Mouse (Mus musculus) limb, embryonic 15.5 days (tissue): ENCODE data around the gene Tmem80. TPM values are rescaled to one million over a fixed set of nuclear protein-coding genes. Genes with fewer than 3 reads are reported as not detected.

ENCODE experiments used
- ATAC-seq: fragments of 200-750 bp; cut with Nextera tagmentation; 2 replicates; pipeline ENCODE4 v1.8.0; 2017; ENCODE audit warnings: low read depth, moderate TSS enrichment; ENCODE audit not compliant: insufficient number of reproducible peaks, low FRiP score, low TSS enrichment
- H3K27ac ChIP-seq: fragments of 300-500 bp; sonication (generic); 2 replicates; pipeline ENCODE4 v1.5.1; 2015; ENCODE audit warnings: moderate library complexity, mild to moderate bottlenecking, inconsistent platforms
- H3K27me3 ChIP-seq: fragments of 300-500 bp; sonication (generic); 2 replicates; pipeline ENCODE4 v1.6.1; 2015; ENCODE audit warnings: inconsistent platforms
- H3K36me3 ChIP-seq: fragments of 300-500 bp; sonication (generic); 2 replicates; pipeline ENCODE4 v1.6.1; 2015; ENCODE audit warnings: inconsistent platforms
- H3K4me1 ChIP-seq: fragments of 300-500 bp; sonication (generic); 2 replicates; pipeline ENCODE4 v1.6.1; 2015; ENCODE audit warnings: inconsistent platforms
- H3K4me2 ChIP-seq: fragments of 300-500 bp; sonication (generic); 2 replicates; pipeline ENCODE4 v1.6.1; 2015; ENCODE audit warnings: mild to moderate bottlenecking, inconsistent platforms
- H3K4me3 ChIP-seq: fragments of 300-500 bp; sonication (generic); 2 replicates; pipeline ENCODE4 v1.5.1; 2015; ENCODE audit warnings: mild to moderate bottlenecking, inconsistent platforms
- H3K9ac ChIP-seq: fragments of 300-500 bp; sonication (generic); 2 replicates; pipeline ENCODE4 v1.6.1; 2015; ENCODE audit warnings: inconsistent platforms
- H3K9me3 ChIP-seq: fragments of 300-500 bp; sonication (generic); 2 replicates; pipeline ENCODE4 v1.6.1; 2016; ENCODE audit warnings: inconsistent platforms
- WGBS: fragments of 180-500 bp; shearing (Covaris S2); methylation state at CpG from one replicate; pipeline ENCODE4 v1.1.7; 2015; 5-methylcytosine and 5-hydroxymethylcytosine counted together
- polyA plus RNA-seq: library from polyadenylated mRNA; unstranded; fragments of >200 nt; fragmentation: Nextera tagmentation; extraction: Ambion mirVana; gene quantifications from 2 replicates; pipeline ENCODE4 v1.2.1, GENCODE M21; 2015

Tmem80 gene
- polyA plus RNA-seq, 1 experiment from 2014 or later: 35.9 TPM

DNA sequence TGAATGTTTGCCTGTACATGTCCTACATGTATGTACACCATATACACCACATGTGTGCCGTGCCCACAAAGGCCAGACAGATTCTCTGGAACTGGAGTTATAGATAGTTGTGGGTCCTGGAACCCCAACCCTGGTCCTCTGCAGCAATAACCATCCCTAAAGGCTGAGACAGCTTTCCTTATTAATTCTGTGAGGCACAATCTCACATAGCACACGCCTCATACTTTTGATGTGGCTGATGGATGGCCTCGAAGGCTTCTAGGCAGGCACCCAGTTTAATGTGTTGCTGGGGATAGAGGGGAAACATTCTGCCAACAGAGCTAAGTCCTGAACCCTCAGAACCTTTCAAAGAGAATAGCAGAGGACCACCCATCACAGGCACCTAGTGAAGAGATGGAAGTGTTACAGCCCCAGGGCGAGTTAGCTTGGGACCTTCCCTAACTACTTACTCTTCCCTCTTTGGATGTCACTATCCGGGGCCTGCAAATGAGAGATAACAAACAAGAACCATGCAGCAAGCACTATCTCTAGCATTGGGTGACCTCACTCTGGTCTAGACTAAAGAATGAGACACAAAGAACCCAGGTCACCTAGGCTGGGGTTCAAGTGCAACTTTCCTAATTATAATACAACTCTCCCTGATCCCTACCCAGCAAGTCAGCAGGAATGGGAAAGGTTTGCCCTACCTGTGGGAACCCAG is 37.0 kb downstream of the Tmem80 start:
- Histone ChIP-seq H3K9ac (no peak overlapping the region), H3K27me3 (peaks cover 19% of the 10 kb centered on the region), H3K4me1 (peaks cover 5% of the 10 kb centered on the region; the same call in 1 of the 2 replicates), H3K27ac (no peak overlapping the region), H3K4me3 (no peak overlapping the region), H3K4me2 (no peak overlapping the region), H3K9me3 (no peaks in the 10 kb centered on the region), H3K36me3 (no peaks in the 10 kb centered on the region)
- ATAC-seq: no peak
- WGBS: 74% methylated on average over 5 of the region's 5 CpGs

DNA sequence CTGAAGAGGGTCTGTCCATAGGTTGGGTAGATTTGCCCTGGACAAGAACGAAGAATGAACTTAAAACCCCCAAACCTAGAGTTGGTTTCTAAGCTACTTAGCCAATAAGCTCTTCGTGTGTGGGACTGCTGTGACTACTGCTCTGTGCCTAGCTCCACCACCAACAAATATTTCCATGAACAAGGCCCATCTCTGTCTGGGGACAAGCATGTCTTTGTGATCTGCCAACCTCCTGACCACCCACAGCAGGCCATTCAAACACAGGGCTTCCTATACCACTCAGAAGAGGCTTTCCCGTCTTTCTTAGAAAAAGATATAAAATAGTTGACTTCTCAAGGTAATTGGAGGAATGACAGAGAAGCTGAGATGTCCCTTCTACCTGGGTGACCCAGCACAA is 37.5 kb downstream of the Tmem80 start:
- 65% methylated on average over 3 of the region's 3 CpGs for WGBS
- no peak overlapping the region for H3K9ac ChIP-seq

GRCm38 (mm10) chr7:141367358-141367757 is 39.8 kb downstream of the Tmem80 start:
- 82% methylated on average over 4 of the region's 4 CpGs for WGBS
- Histone ChIP-seq H3K36me3 (no peaks in the 10 kb centered on the region), H3K27me3 (no peaks in the 10 kb centered on the region), H3K9ac (no peak overlapping the region), H3K4me1 (no peaks in the 10 kb centered on the region), H3K9me3 (no peaks in the 10 kb centered on the region), H3K4me3 (no peak overlapping the region), H3K4me2 (no peak overlapping the region), H3K27ac (no peak overlapping the region)
- ATAC-seq: no peak

More for the DNA sequence above, 37.5 kb downstream of the Tmem80 start:
- H3K4me3 ChIP-seq: no peak overlapping the region
- H3K27ac ChIP-seq: no peak overlapping the region
- H3K9me3 ChIP-seq: no peaks in the 10 kb centered on the region
- H3K27me3 ChIP-seq: peaks cover 19% of the 10 kb centered on the region
- ATAC-seq: no peak
- H3K4me2 ChIP-seq: no peak overlapping the region
- peaks cover 5% of the 10 kb centered on the region; the same call in 1 of the 2 replicates for H3K4me1 ChIP-seq
- no peaks in the 10 kb centered on the region for H3K36me3 ChIP-seq

DNA sequence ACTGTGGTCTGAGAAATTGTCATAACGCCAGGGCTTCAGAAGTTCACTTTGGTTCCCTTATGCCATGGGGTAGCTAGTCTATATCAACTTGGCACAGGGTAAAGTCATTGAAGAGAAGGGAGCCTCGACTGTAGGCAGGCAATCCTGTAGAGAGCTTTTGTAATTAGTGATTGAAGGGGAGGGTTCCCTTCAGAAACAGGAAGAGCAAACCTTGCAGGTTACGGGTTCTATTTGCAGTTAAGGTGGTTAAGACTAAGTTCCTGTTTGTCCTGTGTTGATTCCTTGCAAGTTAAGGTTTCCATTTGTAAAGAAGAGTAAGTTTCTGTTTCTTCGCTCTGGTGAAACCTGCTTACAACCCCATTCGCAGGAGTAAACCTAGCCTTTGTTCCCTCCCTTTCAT is 42.4 kb downstream of the Tmem80 start:
- Histone ChIP-seq H3K4me2 (no peak overlapping the region), H3K27me3 (no peaks in the 10 kb centered on the region), H3K4me3 (no peak overlapping the region), H3K36me3 (no peaks in the 10 kb centered on the region), H3K9ac (no peak overlapping the region), H3K9me3 (no peaks in the 10 kb centered on the region), H3K27ac (no peak overlapping the region), H3K4me1 (no peaks in the 10 kb centered on the region)
- no peak for ATAC-seq
- 65% methylated on average over 5 of the region's 5 CpGs for WGBS

- ATAC-seq: no peak
- 56% methylated on average over 6 of the region's 6 CpGs for WGBS
- no peak overlapping the region for H3K4me3 ChIP-seq
Observed at GRCm38 (mm10) chr7:141371942-141372595, 44.5 kb downstream of the Tmem80 start.

DNA sequence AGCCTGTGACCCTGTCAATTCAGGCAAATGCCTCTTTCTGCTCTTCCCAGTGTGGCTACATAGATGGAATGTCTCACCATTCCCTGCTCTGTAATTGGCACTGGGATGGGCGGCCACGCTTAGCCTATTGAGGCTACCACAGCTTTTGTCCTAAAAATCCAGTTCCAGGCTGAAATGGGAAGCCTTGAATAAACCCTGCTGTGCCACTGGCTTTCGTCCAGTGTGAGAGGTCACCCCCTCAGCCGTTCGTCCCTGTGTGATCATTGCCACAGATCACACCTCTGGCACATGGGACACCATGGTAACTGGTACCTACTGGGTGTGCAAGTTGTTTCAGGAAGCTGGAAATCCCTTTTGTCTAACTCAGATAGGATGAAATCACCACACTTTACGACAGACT is 46.1 kb downstream of the Tmem80 start:
- H3K36me3 ChIP-seq: no peaks in the 10 kb centered on the region
- H3K4me3 ChIP-seq: no peak overlapping the region
- WGBS: 74% methylated on average over 6 of the region's 6 CpGs
- H3K27me3 ChIP-seq: no peaks in the 10 kb centered on the region
- H3K27ac ChIP-seq: no peak overlapping the region
- ATAC-seq: no peak
- H3K9me3 ChIP-seq: no peaks in the 10 kb centered on the region
- H3K4me2 ChIP-seq: no peak overlapping the region
- H3K4me1 ChIP-seq: no peaks in the 10 kb centered on the region
- no peak overlapping the region for H3K9ac ChIP-seq

More at GRCm38 (mm10) chr7:141371942-141372595, 44.5 kb downstream of the Tmem80 start:
- no peaks in the 10 kb centered on the region for H3K4me1 ChIP-seq
- H3K36me3 ChIP-seq: no peaks in the 10 kb centered on the region
- H3K9me3 ChIP-seq: no peaks in the 10 kb centered on the region
- no peak overlapping the region for H3K9ac ChIP-seq
- no peak overlapping the region for H3K4me2 ChIP-seq
- no peaks in the 10 kb centered on the region for H3K27me3 ChIP-seq
- no peak overlapping the region for H3K27ac ChIP-seq

GRCm38 (mm10) chr7:141374399-141374798 is 46.9 kb downstream of the Tmem80 start:
- H3K9ac ChIP-seq: no peak overlapping the region
- H3K4me2 ChIP-seq: no peak overlapping the region
- no peak overlapping the region for H3K27ac ChIP-seq
- H3K27me3 ChIP-seq: no peaks in the 10 kb centered on the region
- no peaks in the 10 kb centered on the region for H3K36me3 ChIP-seq
- H3K9me3 ChIP-seq: no peaks in the 10 kb centered on the region
- H3K4me3 ChIP-seq: no peak overlapping the region
- ATAC-seq: no peak
- no peaks in the 10 kb centered on the region for H3K4me1 ChIP-seq

DNA sequence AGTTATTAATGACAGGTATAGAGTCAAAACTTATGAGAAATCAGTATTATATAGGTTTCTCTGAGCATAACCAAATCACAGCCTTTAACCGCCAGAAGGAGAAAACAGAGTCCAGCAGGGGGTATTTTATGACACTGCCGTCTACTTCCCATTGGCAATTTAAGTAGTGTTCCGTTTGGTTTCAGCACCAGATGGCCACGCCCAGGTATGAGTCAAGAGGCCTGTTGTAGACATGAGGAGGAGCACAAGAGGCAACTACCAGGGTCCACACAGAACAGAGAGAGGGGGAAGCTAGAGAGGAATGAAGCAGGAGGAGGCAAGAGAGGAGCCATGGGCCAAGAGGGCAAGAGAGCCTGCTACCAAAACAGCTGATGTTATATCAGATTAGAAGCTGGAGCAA is 52.0 kb downstream of the Tmem80 start:
- WGBS: 27% methylated on average over 4 of the region's 4 CpGs
- H3K27ac ChIP-seq: no peak overlapping the region
- no peaks in the 10 kb centered on the region for H3K36me3 ChIP-seq
- no peak overlapping the region for H3K9ac ChIP-seq
- H3K4me2 ChIP-seq: no peak overlapping the region
- H3K4me3 ChIP-seq: no peak overlapping the region
- 0 out of 2 replicates have a peak, but pooled peaks cover 5% of the 10 kb centered on the region for H3K27me3 ChIP-seq
- no peak for ATAC-seq
- 0 out of 2 replicates have a peak, but pooled peaks cover 3% of the 10 kb centered on the region for H3K4me1 ChIP-seq
- no peaks in the 10 kb centered on the region for H3K9me3 ChIP-seq

GRCm38 (mm10) chr7:141381068-141381835 is 53.7 kb downstream of the Tmem80 start:
- 69% methylated on average over 4 of the region's 4 CpGs for WGBS
- Histone ChIP-seq H3K4me2 (no peak overlapping the region), H3K4me1 (0 out of 2 replicates have a peak, but pooled peaks cover 3% of the 10 kb centered on the region), H3K27me3 (0 out of 2 replicates have a peak, but pooled peaks cover 5% of the 10 kb centered on the region), H3K27ac (no peak overlapping the region), H3K4me3 (no peak overlapping the region), H3K36me3 (no peaks in the 10 kb centered on the region), H3K9ac (no peak overlapping the region), H3K9me3 (no peaks in the 10 kb centered on the region)
- ATAC-seq: no peak

Other genes with a start within 250 kb of the Tmem80 start
- 150 and 151 TPM in 2 replicates for gene Pkp3, start 249.5 kb upstream of the Tmem80 start, polyA plus RNA-seq
- gene Sigirr, start 227.2 kb upstream of the Tmem80 start, polyA plus RNA-seq: 3.3 and 3.8 TPM in 2 replicates
- gene Ano9, start 209.9 kb upstream of the Tmem80 start, polyA plus RNA-seq: 23.4 and 24.1 TPM in 2 replicates
- gene Ptdss2, start 205.4 kb upstream of the Tmem80 start, polyA plus RNA-seq: 69.4 and 70.0 TPM in 2 replicates
- 279 and 294 TPM in 2 replicates for gene Rnh1, start 154.9 kb upstream of the Tmem80 start, polyA plus RNA-seq
- gene Hras, start 133.7 kb upstream of the Tmem80 start, polyA plus RNA-seq: 164 and 165 TPM in 2 replicates
- 8.0 and 9.0 TPM in 2 replicates for gene Lrrc56, start 133.6 kb upstream of the Tmem80 start, polyA plus RNA-seq
- gene Lmntd2, start 113.7 kb upstream of the Tmem80 start, polyA plus RNA-seq: 1.7 and 2.2 TPM in 2 replicates
- 56.1 and 58.6 TPM in 2 replicates for gene Rassf7, start 111.9 kb upstream of the Tmem80 start, polyA plus RNA-seq
- gene Phrf1, start 99.0 kb upstream of the Tmem80 start, polyA plus RNA-seq: 64.3 and 68.9 TPM in 2 replicates
- 3.1 and 3.4 TPM in 2 replicates for gene Irf7, start 61.3 kb upstream of the Tmem80 start, polyA plus RNA-seq
- 0.19 and 0.29 TPM in 2 replicates for gene Cdhr5, start 51.0 kb upstream of the Tmem80 start, polyA plus RNA-seq
- gene Sct, start 48.6 kb upstream of the Tmem80 start, polyA plus RNA-seq: 11.3 and 16.5 TPM in 2 replicates
- 1.5 TPM in 2 replicates for gene Drd4, start 35.7 kb upstream of the Tmem80 start, polyA plus RNA-seq
- 68.6 and 70.8 TPM in 2 replicates for gene Deaf1, start within 50 bp of the Tmem80 start, polyA plus RNA-seq
- 42.7 and 43.9 TPM in 2 replicates for gene Eps8l2, start 11.1 kb downstream of the Tmem80 start, polyA plus RNA-seq
- 272 and 290 TPM in 2 replicates for gene Taldo1, start 64.5 kb downstream of the Tmem80 start, polyA plus RNA-seq
- 62.8 and 62.9 TPM in 2 replicates for gene Gatd1, start 86.4 kb downstream of the Tmem80 start, polyA plus RNA-seq
- 1.1 and 1.9 TPM in 2 replicates for gene Cend1, start 101.8 kb downstream of the Tmem80 start, polyA plus RNA-seq
- gene Slc25a22, start 110.2 kb downstream of the Tmem80 start, polyA plus RNA-seq: 28.8 and 29.5 TPM in 2 replicates
- 8.8 and 9.8 TPM in 2 replicates for gene Pidd1, start 116.3 kb downstream of the Tmem80 start, polyA plus RNA-seq
- gene Rplp2, start 119.6 kb downstream of the Tmem80 start, polyA plus RNA-seq: 1,100 and 1,341 TPM in 2 replicates
- gene Pnpla2, start 127.5 kb downstream of the Tmem80 start, polyA plus RNA-seq: 16.9 and 23.6 TPM in 2 replicates
- 16.4 and 21.6 TPM in 2 replicates for gene Cracr2b, start 133.4 kb downstream of the Tmem80 start, polyA plus RNA-seq
- 14.2 and 20.6 TPM in 2 replicates for gene Cd151, start 139.7 kb downstream of the Tmem80 start, polyA plus RNA-seq
- gene Polr2l, start 147.4 kb downstream of the Tmem80 start, polyA plus RNA-seq: 54.7 and 57.5 TPM in 2 replicates
- 71.4 and 79.1 TPM in 2 replicates for gene Tspan4, start 147.5 kb downstream of the Tmem80 start, polyA plus RNA-seq
- gene Chid1, start 212.1 kb downstream of the Tmem80 start, polyA plus RNA-seq: 44.0 and 49.7 TPM in 2 replicates
- 84.6 and 86.3 TPM in 2 replicates for gene Ap2a2, start 234.4 kb downstream of the Tmem80 start, polyA plus RNA-seq